Mouse (Mus musculus): ENCODE measurements around the gene Rars. TPM values are rescaled to one million over a fixed set of nuclear protein-coding genes. Genes with fewer than 3 reads are reported as not detected.

Gene Rars
- polyA plus RNA-seq (2014; fragmentation: Nextera tagmentation; extraction: Ambion mirVana), result 137 and 141 TPM in 2 replicates

DNA sequence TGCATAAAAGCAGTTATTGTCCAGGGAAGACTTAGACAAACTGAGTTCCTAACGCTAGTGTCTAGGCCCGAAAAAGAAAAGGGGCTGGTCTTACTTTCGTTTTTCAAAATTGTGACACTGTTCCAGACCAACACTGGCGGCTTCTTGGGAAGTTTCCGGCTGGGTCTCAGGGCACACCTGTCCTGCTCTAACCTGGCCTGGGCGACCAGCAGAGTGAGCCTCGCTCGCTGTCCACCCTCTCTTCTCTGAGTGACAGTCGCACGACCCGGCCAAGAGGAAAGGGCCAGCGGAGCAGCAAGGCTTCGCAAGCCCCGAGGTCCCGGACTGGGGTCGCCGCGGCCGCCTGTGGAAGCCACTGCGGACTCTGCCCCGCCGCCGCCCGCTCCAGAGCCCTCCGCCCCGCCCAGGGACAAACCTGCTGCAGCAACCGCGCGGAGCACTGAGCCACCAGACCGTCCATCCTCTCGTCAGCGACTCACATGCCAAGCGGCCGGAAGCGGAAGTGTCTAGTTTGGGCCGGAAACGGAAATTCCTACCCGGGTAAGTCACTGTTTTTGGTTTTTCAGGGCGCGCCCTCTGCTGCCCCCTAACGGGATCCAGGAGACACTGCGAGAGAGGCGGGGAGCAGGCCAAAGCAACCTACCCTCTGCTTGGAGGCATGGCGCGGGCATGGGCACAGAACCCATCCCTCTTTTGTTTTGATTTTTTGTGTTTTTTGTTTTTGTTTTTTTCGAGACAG is at the start of gene Rars:
Gene Rars, minus strand, starts transcription at position 485 of the 739 bp plus-strand sequence.
- WGBS, result 2% methylated on average over 46 of the region's 46 CpGs
- peak within 1 kb of the TSS; percentile 90 for H3K9ac ChIP-seq (ENCODE audit: low read depth, low read length)
- peak; percentile 87 for ATAC-seq (replicated peaks; ENCODE audit: low FRiP score)

DNA sequence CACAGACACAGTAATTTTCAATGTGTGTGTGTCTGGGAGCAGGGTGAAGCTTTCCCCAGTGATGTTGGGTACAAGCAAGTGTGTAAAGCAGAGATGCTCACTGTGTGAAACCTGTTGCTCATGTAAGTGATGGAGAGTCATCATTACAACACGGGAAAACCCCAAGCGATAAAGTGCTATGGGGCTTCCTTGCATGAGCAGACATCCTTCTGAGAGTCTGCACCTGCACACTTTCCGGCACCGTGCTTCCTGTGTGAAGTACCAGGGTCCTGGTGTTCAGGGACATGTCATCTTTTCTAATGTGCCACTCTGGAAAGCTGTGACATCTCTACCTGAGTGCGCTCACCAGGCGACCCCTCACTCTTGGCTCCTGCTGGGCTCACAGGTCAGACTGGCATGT is 48.5 kb upstream of the Rars start:
- H3K9me3 ChIP-seq (ENCODE audit: control insufficient read depth, low read length), result no peaks in the 10 kb centered on the region
- ATAC-seq (replicated peaks; ENCODE audit: low FRiP score), result no peak
- WGBS, result 93% methylated on average over 6 of the region's 6 CpGs

More for the DNA sequence above, at the start of gene Rars:
- H3K4me2 ChIP-seq, result peak within 1 kb of the TSS; percentile 83
- peaks cover 13% of the 10 kb centered on the region; the same call in 1 of the 2 replicates for H3K36me3 ChIP-seq (ENCODE audit: control insufficient read depth, insufficient read depth, low read length)
- no peaks in the 10 kb centered on the region for H3K9me3 ChIP-seq (ENCODE audit: control insufficient read depth, low read length)
- no peaks in the 10 kb centered on the region for H3K27me3 ChIP-seq (replicated peaks; ENCODE audit: control insufficient read depth, insufficient read depth, low read length)
- peak within 1 kb of the TSS; percentile 4; the same call in 1 of the 2 replicates for H3K27ac ChIP-seq (ENCODE audit: low read depth, low read length)
- DNase-seq (ENCODE audit: low spot score), result peak; percentile 92
- H3K4me1 ChIP-seq (replicated peaks; ENCODE audit: control insufficient read depth, insufficient read depth, low read length), result peaks cover 14% of the 10 kb centered on the region
- H3K4me3 ChIP-seq (ENCODE audit: low read depth, low read length), result peak within 1 kb of the TSS; percentile 98

DNA sequence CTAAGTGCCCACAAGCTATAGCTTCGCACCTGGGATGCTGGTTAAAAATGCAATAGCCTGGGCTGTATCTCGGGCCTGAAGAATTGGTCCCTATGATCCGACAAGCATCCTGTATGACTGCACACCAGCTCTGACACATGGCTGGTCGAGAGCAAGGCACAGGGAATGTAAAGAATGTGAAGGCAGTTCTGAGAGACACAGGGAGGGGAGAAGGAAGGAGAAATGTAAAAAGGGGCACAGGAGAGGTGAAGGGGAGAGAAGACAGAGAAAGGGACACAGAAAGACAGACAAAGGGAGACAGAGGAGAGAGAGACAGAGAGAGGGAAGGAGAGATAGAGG is 44.2 kb upstream of the Rars start:
- ATAC-seq (replicated peaks; ENCODE audit: low FRiP score), result no peak
- no peak for DNase-seq (ENCODE audit: low spot score)
- Histone ChIP-seq H3K4me1 (replicated peaks; ENCODE audit: control insufficient read depth, insufficient read depth, low read length) (peaks cover 6% of the 10 kb centered on the region), H3K4me3 (ENCODE audit: low read depth, low read length) (no peak overlapping the region), H3K36me3 (ENCODE audit: control insufficient read depth, insufficient read depth, low read length) (no peaks in the 10 kb centered on the region), H3K27ac (ENCODE audit: low read depth, low read length) (no peak overlapping the region), H3K9me3 (ENCODE audit: control insufficient read depth, low read length) (no peaks in the 10 kb centered on the region), H3K27me3 (replicated peaks; ENCODE audit: control insufficient read depth, insufficient read depth, low read length) (no peaks in the 10 kb centered on the region), H3K4me2 (no peak overlapping the region), H3K9ac (ENCODE audit: low read depth, low read length) (no peak overlapping the region)
- WGBS, result 46% methylated on average over 4 of the region's 4 CpGs

More for the DNA sequence above, 48.5 kb upstream of the Rars start:
- no peak overlapping the region for H3K9ac ChIP-seq (ENCODE audit: low read depth, low read length)
- H3K36me3 ChIP-seq (ENCODE audit: control insufficient read depth, insufficient read depth, low read length), result no peaks in the 10 kb centered on the region
- no peak overlapping the region for H3K4me3 ChIP-seq (ENCODE audit: low read depth, low read length)
- H3K27me3 ChIP-seq (replicated peaks; ENCODE audit: control insufficient read depth, insufficient read depth, low read length), result no peaks in the 10 kb centered on the region
- no peak for DNase-seq (ENCODE audit: low spot score)
- H3K27ac ChIP-seq (ENCODE audit: low read depth, low read length), result no peak overlapping the region
- no peak overlapping the region for H3K4me2 ChIP-seq
- peaks cover 5% of the 10 kb centered on the region for H3K4me1 ChIP-seq (replicated peaks; ENCODE audit: control insufficient read depth, insufficient read depth, low read length)

DNA sequence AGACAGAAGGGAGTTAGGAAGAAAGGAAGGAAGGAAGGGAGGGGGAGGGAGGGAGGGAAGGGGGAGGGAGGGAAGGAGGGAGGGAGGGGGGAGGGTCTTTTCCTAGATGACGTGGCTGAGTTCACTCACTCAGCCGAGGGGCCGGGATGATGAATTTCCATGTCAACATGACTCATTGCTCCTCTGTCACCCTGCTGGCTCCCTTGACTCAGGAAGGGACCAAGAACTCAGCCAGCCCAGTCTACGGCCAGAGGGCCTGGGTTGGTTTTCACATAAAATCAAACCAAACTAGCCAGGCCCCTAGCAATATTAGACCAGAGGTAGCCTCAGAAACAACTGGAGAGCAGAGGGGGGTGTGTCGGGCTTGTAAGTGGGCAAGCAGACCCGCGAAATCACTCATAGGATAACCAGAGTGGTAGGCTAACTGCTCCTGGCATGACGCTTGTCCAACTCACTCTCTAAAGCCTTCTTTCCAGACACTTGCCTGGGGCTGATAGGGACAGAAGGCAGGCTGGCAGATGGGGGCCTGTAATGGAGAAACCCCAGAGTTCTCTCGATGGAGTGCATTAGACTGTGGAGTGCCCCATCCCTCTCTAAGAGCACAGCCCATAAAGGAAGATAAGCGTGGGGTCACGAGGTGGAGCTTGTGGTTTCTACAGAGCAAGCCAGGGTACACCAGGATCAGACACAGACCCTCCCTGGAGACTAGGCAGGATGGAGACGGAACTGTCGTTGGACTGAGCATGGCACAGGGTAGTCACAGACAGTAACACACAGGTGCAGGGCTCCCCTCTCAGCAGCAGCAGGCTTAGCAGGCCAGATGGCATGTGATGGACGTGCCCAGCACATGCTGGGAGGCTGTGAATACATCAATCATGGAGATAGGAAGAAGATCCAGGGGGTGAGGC is 43.6 kb upstream of the Rars start:
- Histone ChIP-seq H3K9me3 (ENCODE audit: control insufficient read depth, low read length) (no peaks in the 10 kb centered on the region), H3K27ac (ENCODE audit: low read depth, low read length) (no peak overlapping the region), H3K4me2 (no peak overlapping the region), H3K9ac (ENCODE audit: low read depth, low read length) (no peak overlapping the region), H3K4me1 (replicated peaks; ENCODE audit: control insufficient read depth, insufficient read depth, low read length) (peaks cover 6% of the 10 kb centered on the region), H3K36me3 (ENCODE audit: control insufficient read depth, insufficient read depth, low read length) (no peaks in the 10 kb centered on the region), H3K4me3 (ENCODE audit: low read depth, low read length) (no peak overlapping the region), H3K27me3 (replicated peaks; ENCODE audit: control insufficient read depth, insufficient read depth, low read length) (no peaks in the 10 kb centered on the region)
- ATAC-seq (replicated peaks; ENCODE audit: low FRiP score) (no peak), DNase-seq (ENCODE audit: low spot score) (no peak)
- 34% methylated on average over 14 of the region's 14 CpGs for WGBS

DNA sequence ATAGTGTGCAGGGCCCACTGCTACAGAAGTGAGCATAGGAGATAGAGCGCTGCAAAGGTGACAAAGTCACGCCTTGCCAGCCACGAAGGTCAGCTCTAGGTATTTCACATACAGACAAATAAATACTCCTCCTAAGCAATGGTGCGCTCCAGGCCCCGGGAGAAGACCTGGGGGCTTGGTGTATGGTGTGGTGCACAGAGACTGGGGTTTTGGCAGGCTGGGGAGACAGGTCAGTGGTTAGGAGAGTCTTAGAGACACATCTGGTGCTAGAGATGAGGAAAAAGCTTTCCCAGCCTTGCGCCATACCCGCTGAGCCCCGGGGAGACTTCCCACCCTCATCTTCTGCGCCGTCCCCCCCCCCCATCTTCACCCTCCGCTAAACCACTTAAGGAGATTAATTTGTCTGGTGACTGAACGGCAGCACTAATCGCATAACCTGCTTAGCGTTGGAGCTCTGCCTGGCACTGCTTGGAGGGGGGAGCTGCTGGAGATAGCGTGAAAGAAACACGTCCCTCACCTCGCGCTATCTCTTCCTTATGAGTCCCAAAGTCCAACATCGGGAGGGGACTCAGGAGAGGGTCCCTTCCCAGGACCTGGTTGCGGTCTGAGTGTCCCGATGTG is 39.4 kb upstream of the Rars start:
- Histone ChIP-seq H3K9ac (ENCODE audit: low read depth, low read length) (no peak overlapping the region), H3K9me3 (ENCODE audit: control insufficient read depth, low read length) (no peaks in the 10 kb centered on the region), H3K27ac (ENCODE audit: low read depth, low read length) (no peak overlapping the region), H3K27me3 (replicated peaks; ENCODE audit: control insufficient read depth, insufficient read depth, low read length) (no peaks in the 10 kb centered on the region), H3K4me2 (peak overlapping the region; percentile 5; the same call in 1 of the 2 replicates), H3K4me1 (replicated peaks; ENCODE audit: control insufficient read depth, insufficient read depth, low read length) (peaks cover 6% of the 10 kb centered on the region), H3K36me3 (ENCODE audit: control insufficient read depth, insufficient read depth, low read length) (no peaks in the 10 kb centered on the region), H3K4me3 (ENCODE audit: low read depth, low read length) (no peak overlapping the region)
- DNase-seq (ENCODE audit: low spot score), result no peak
- no peak for ATAC-seq (replicated peaks; ENCODE audit: low FRiP score)
- 39% methylated on average over 21 of the region's 21 CpGs for WGBS

DNA sequence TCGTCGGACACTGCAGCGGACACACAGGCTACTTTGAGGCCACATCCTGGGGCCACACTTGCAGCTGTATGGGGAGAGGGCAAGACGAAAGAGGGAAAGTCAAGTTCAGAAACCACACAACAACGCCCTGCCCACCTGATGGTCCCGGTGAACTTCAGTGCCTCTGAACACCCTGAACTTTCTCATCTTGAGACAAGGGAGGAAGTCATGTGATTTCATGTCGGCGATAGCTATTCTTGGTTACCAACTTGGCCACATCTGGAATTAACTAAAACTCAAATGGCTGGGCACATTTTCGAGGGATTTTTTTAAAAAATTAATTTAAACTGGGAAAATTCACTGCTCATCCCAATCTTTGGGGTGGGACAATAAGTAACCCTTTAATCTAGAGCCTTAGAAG is 36.7 kb upstream of the Rars start:
- WGBS, result 62% methylated on average over 9 of the region's 9 CpGs

DNA sequence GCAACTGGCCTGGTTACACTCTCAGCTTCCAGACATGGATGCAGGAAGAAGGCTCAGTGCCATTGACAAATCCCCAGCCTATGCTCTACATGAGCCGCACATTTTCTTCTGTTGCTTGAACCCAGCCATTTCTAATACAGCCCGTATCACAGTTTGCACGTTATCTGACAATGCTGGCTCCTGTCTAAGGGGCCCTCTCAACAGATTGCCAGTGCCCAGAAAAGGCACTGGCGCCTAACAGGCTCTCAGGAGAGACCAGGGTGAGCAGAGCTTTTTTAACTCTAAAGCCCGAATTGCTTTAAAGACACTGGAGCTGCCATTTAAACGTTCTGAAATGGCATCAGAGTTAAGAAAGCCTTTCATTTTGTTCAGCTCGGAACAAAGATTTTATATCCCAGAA is 31.8 kb upstream of the Rars start:
- Histone ChIP-seq H3K9me3 (ENCODE audit: control insufficient read depth, low read length) (no peaks in the 10 kb centered on the region), H3K27ac (ENCODE audit: low read depth, low read length) (no peak overlapping the region), H3K27me3 (replicated peaks; ENCODE audit: control insufficient read depth, insufficient read depth, low read length) (no peaks in the 10 kb centered on the region), H3K4me2 (no peak overlapping the region), H3K9ac (ENCODE audit: low read depth, low read length) (no peak overlapping the region), H3K4me3 (ENCODE audit: low read depth, low read length) (no peak overlapping the region), H3K36me3 (ENCODE audit: control insufficient read depth, insufficient read depth, low read length) (no peaks in the 10 kb centered on the region), H3K4me1 (replicated peaks; ENCODE audit: control insufficient read depth, insufficient read depth, low read length) (no peaks in the 10 kb centered on the region)
- ATAC-seq (replicated peaks; ENCODE audit: low FRiP score) (no peak), DNase-seq (ENCODE audit: low spot score) (no peak)
- WGBS, result 76% methylated on average over 7 of the region's 7 CpGs

More for the DNA sequence above, 36.7 kb upstream of the Rars start:
- DNase-seq (ENCODE audit: low spot score), result no peak
- no peak for ATAC-seq (replicated peaks; ENCODE audit: low FRiP score)
- H3K4me1 ChIP-seq (replicated peaks; ENCODE audit: control insufficient read depth, insufficient read depth, low read length), result no peaks in the 10 kb centered on the region
- H3K36me3 ChIP-seq (ENCODE audit: control insufficient read depth, insufficient read depth, low read length), result no peaks in the 10 kb centered on the region
- no peaks in the 10 kb centered on the region for H3K27me3 ChIP-seq (replicated peaks; ENCODE audit: control insufficient read depth, insufficient read depth, low read length)
- H3K9ac ChIP-seq (ENCODE audit: low read depth, low read length), result no peak overlapping the region
- no peak overlapping the region for H3K27ac ChIP-seq (ENCODE audit: low read depth, low read length)
- no peaks in the 10 kb centered on the region for H3K9me3 ChIP-seq (ENCODE audit: control insufficient read depth, low read length)
- no peak overlapping the region for H3K4me2 ChIP-seq
- no peak overlapping the region for H3K4me3 ChIP-seq (ENCODE audit: low read depth, low read length)

DNA sequence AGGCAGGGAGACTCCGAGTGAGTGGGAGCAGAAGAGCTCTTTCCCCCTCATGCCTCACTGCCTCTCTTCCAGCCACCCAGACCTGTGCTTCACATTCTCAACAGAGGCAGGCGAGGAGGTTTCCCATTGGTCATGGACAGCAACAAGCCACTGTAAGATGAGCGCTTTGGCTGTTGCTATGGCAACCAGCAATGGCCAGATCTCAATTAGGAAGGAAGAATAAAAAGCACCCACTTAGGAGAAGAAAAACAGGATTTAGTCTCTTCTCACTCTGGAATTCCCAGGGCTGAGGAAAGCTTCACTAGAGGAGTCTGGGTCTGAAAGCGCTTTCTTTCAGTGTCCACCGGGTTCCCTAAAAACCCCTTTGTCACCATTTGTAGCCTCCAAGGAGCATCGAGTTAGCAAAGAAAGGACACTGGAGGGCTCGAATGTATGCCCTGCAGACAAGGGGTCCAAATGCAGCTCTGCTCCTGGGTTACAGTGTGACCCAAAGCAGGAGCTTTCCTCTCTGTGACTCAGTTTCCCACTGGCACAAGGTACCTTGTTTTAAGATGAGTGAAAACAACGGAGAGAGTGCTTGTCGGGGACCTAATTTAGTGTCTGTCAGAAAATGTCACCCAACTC is 30.8 kb upstream of the Rars start:
- H3K4me3 ChIP-seq (ENCODE audit: low read depth, low read length), result no peak overlapping the region
- DNase-seq (ENCODE audit: low spot score), result no peak
- no peaks in the 10 kb centered on the region for H3K36me3 ChIP-seq (ENCODE audit: control insufficient read depth, insufficient read depth, low read length)
- WGBS, result 49% methylated on average over 9 of the region's 9 CpGs
- H3K4me1 ChIP-seq (replicated peaks; ENCODE audit: control insufficient read depth, insufficient read depth, low read length), result no peaks in the 10 kb centered on the region
- no peak overlapping the region for H3K27ac ChIP-seq (ENCODE audit: low read depth, low read length)
- H3K9ac ChIP-seq (ENCODE audit: low read depth, low read length), result no peak overlapping the region
- H3K4me2 ChIP-seq, result no peak overlapping the region
- H3K27me3 ChIP-seq (replicated peaks; ENCODE audit: control insufficient read depth, insufficient read depth, low read length), result no peaks in the 10 kb centered on the region
- H3K9me3 ChIP-seq (ENCODE audit: control insufficient read depth, low read length), result no peaks in the 10 kb centered on the region
- ATAC-seq (replicated peaks; ENCODE audit: low FRiP score), result no peak
